Mouse (Mus musculus) urinary bladder, postnatal 14 days (tissue): Measurements from ENCODE around the gene Pex5l.

Experiments used
- DNase-seq: peaks from one replicate; pipeline ENCODE4 v3.0.0; 2021; ENCODE audit warnings: low spot score

The Pex5l gene

GRCm38 (mm10) chr3:32939802-32940501 is 203.1 kb downstream of the Pex5l start:
- DNase-seq = no peak

GRCm38 (mm10) chr3:32924168-32924567 is 218.9 kb downstream of the Pex5l start:
- no peak for DNase-seq

GRCm38 (mm10) chr3:32910071-32910551 is 232.9 kb downstream of the Pex5l start:
- no peak for DNase-seq

GRCm38 (mm10) chr3:32908400-32908799 is 234.6 kb downstream of the Pex5l start:
- no peak for DNase-seq

- DNase-seq = no peak
Observed at GRCm38 (mm10) chr3:32905850-32906779, 236.9 kb downstream of the Pex5l start.

- DNase-seq = no peak
Observed at GRCm38 (mm10) chr3:32904599-32904998, 238.4 kb downstream of the Pex5l start.

GRCm38 (mm10) chr3:32903462-32903861 is 239.6 kb downstream of the Pex5l start:
- no peak for DNase-seq
